Comparison of ENCODE assay signal across 7 mouse cellular contexts in genomic region chr2:132030418-132031363, GRCm38 (mm10). TPM values are rescaled to one million over a fixed set of nuclear protein-coding genes. Genes with fewer than 3 reads are reported as not detected.
A peak's percentile ranks its signal among the peaks of the same experiment; 100 is the strongest.
DNase-seq lines count a peak whose midpoint lies in the region; ATAC-seq lines count a peak whose summit lies in the region.

No protein-coding gene starts in this region.

- no peaks in the 10 kb centered on the region for H3K9me3 ChIP-seq in megakaryocyte, embryonic 14.5 days
- no peaks in the 10 kb centered on the region for H3K9me3 ChIP-seq in embryonic facial prominence, embryonic 12.5 days
- no peaks in the 10 kb centered on the region for H3K9me3 ChIP-seq in liver, embryonic 11.5 days (ENCODE audit: control insufficient read depth, low read length)

- WGBS in embryonic facial prominence, embryonic 12.5 days: 11% methylated on average over 23 of the region's 23 CpGs
- 32% methylated on average over 23 of the region's 23 CpGs for WGBS in liver, embryonic 11.5 days

- H3K27me3 ChIP-seq in megakaryocyte, embryonic 14.5 days (replicated peaks): peaks cover 68% of the 10 kb centered on the region
- H3K27me3 ChIP-seq in embryonic facial prominence, embryonic 12.5 days: peaks cover 30% of the 10 kb centered on the region
- H3K27me3 ChIP-seq in liver, embryonic 11.5 days (replicated peaks; ENCODE audit: control insufficient read depth, insufficient read depth, low read length): peaks cover 30% of the 10 kb centered on the region

- H3K27ac ChIP-seq in embryonic facial prominence, embryonic 12.5 days: peak overlapping the region; percentile 73; the same call in 1 of the 2 replicates
- H3K27ac ChIP-seq in liver, embryonic 11.5 days (ENCODE audit: low read depth, low read length): no peak overlapping the region

- peak overlapping the region; percentile 91 for H3K4me3 ChIP-seq in megakaryocyte, embryonic 14.5 days (replicated peaks)
- peak overlapping the region; percentile 46 for H3K4me3 ChIP-seq in embryonic facial prominence, embryonic 12.5 days
- peak overlapping the region; percentile 67 for H3K4me3 ChIP-seq in liver, embryonic 11.5 days (ENCODE audit: low read depth, low read length)

- H3K36me3 ChIP-seq in megakaryocyte, embryonic 14.5 days (replicated peaks; ENCODE audit: low read length): no peaks in the 10 kb centered on the region
- H3K36me3 ChIP-seq in embryonic facial prominence, embryonic 12.5 days: no peaks in the 10 kb centered on the region
- no peaks in the 10 kb centered on the region for H3K36me3 ChIP-seq in liver, embryonic 11.5 days (ENCODE audit: control insufficient read depth, insufficient read depth, low read length)

- H3K9ac ChIP-seq in embryonic facial prominence, embryonic 12.5 days: peak overlapping the region; percentile 44
- peak overlapping the region; percentile 62; the same call in 1 of the 2 replicates for H3K9ac ChIP-seq in liver, embryonic 11.5 days (ENCODE audit: low read depth, low read length)

- H3K4me2 ChIP-seq in embryonic facial prominence, embryonic 12.5 days (replicated peaks): peak overlapping the region; percentile 84
- peak overlapping the region; percentile 99 for H3K4me2 ChIP-seq in liver, embryonic 11.5 days

- ATAC-seq in megakaryocyte, adult 5-6 weeks (ENCODE audit: poor library complexity, severe bottlenecking): no peak
- ATAC-seq in embryonic facial prominence, embryonic 12.5 days (ENCODE audit: insufficient number of reproducible peaks, insufficient read depth, low FRiP score, low TSS enrichment): no peak; the same call in 1 of the 2 replicates
- ATAC-seq in liver, embryonic 11.5 days (replicated peaks; ENCODE audit: low FRiP score): no peak

- DNase-seq in heart, postnatal 4 days: peak; percentile 57
- no peak for DNase-seq in liver, embryonic 11.5 days (ENCODE audit: low spot score)
- peak; percentile 26 for DNase-seq in right cerebral cortex, postnatal 4 days
- no peak for DNase-seq in frontal cortex, postnatal 25 days (ENCODE audit: low spot score in 2 of 2)

- H3K4me1 ChIP-seq in megakaryocyte, embryonic 14.5 days: peaks cover 47% of the 10 kb centered on the region
- H3K4me1 ChIP-seq in embryonic facial prominence, embryonic 12.5 days: peaks cover 17% of the 10 kb centered on the region
- H3K4me1 ChIP-seq in liver, embryonic 11.5 days (replicated peaks; ENCODE audit: control insufficient read depth, insufficient read depth, low read length): peaks cover 31% of the 10 kb centered on the region

RNA-seq across cellular contexts. Expression of gene Rassf2, which starts 0.6 kb away (rescaled TPM):
- 2.8 and 5.4 TPM in 2 replicates for polyA plus RNA-seq in megakaryocyte, embryonic 14.5 days (2012; ENCODE audit: insufficient read depth, low replicate concordance)
- total RNA-seq in megakaryocyte, adult 5-6 weeks (2015): 62.4 and 70.2 TPM in 2 replicates
- total RNA-seq in megakaryocyte, adult 5-6 weeks (2017): 113 and 118 TPM in 2 replicates
- 8.5 and 9.9 TPM in 2 replicates for polyA plus RNA-seq in embryonic facial prominence, embryonic 12.5 days (2016; fragmentation: Nextera tagmentation; extraction: Ambion mirVana)
- total RNA-seq in heart, postnatal 4 days (2021): 10 to 100 TPM; 13.7 to 15.2 TPM
- 4.9 and 6.2 TPM in 2 replicates for polyA plus RNA-seq in liver, embryonic 11.5 days (2014; fragmentation: Nextera tagmentation; extraction: Ambion mirVana)

Comparison
In these comparisons a context has a peak if more than half of its experiments do, and no peak if none do; other contexts are left out.
1. DNase-seq: peak in heart, postnatal 4 days (single experiment) and right cerebral cortex, postnatal 4 days (single experiment); none in liver, embryonic 11.5 days (single experiment) and frontal cortex, postnatal 25 days (0 of 2).
2. Peak in every context shown above with its lines, with median percentiles within 50 percentile points of each other: H3K4me3 ChIP-seq.